ENCODE assay signal across 17 mouse cellular contexts in the genomic region with DNA sequence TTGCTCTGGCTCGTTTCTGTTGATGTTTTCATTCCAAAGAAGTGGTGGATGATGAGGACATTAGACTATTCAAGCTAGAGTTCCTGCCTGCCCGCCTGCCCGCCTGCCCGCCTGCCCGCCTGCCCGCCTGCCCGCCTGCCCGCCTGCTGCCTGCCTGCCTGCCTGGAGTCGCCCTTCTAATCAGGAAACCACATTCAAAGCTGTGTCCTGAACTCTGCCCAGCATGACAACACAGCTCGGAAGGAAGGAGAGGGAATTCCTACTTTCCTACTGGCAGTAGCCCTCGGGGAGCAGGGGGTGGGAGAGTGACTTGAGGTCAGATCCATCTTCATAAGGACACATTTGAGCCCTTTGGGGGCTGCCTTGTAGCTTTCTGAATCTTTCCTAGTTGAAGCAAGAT.
DNase-seq lines count a peak whose midpoint lies in the region; ATAC-seq and TF ChIP-seq lines count a peak whose summit lies in the region.
"Had no signal": no experiment of that assay in that cellular context is flagged by ENCODE, and none has a peak within 500 bp of the region (broad histone marks: within the 10 kb centered on the region; RNA-seq: fewer than 3 reads in every experiment).

No protein-coding gene starts in this region.

- TF ChIP-seq CTCF in kidney, adult 2 months (conservative IDR thresholded peaks at IDR 0.05; ENCODE audit: insufficient read depth, insufficient read length, low read depth, low read length) = no peak

- no peak overlapping the region for H3K9ac ChIP-seq in kidney, embryonic 14.5 days (ENCODE audit: low read depth, low read length)
- H3K9ac ChIP-seq in ES-E14 (ENCODE audit: insufficient read depth, low read depth, low read length, poor library complexity, severe bottlenecking) = no peak overlapping the region
- H3K9ac ChIP-seq: forebrain, embryonic 12.5 days; limb, embryonic 12.5 days; liver, embryonic 15.5 days had no signal

- H3K9me3 ChIP-seq in kidney, embryonic 14.5 days (ENCODE audit: control insufficient read depth, low read length) = no peaks in the 10 kb centered on the region
- H3K9me3 ChIP-seq in ES-E14 (ENCODE audit: control insufficient read depth, insufficient read depth, low read depth, low read length) = no peaks in the 10 kb centered on the region
- H3K9me3 ChIP-seq: forebrain, embryonic 12.5 days; liver, embryonic 15.5 days; midbrain, embryonic 10.5 days had no signal

- no peaks in the 10 kb centered on the region; the same call in 1 of the 2 replicates for H3K27me3 ChIP-seq in kidney, adult 2 months (replicated peaks; ENCODE audit: control insufficient read depth, insufficient read depth, low read length)
- H3K27me3 ChIP-seq in kidney, embryonic 14.5 days (ENCODE audit: control insufficient read depth, insufficient read depth, low read length) = no peaks in the 10 kb centered on the region
- H3K27me3 ChIP-seq: CH12.LX; forebrain, embryonic 12.5 days; limb, embryonic 12.5 days; Patski had no signal

- H3K4me2 ChIP-seq in kidney, embryonic 14.5 days (replicated peaks; ENCODE audit: low read depth, low read length) = no peak overlapping the region
- H3K4me2 ChIP-seq: forebrain, embryonic 12.5 days; limb, embryonic 12.5 days; liver, embryonic 15.5 days had no signal

- in situ Hi-C loops in ES-E14 (cut with MboI; ENCODE audit: low sequenced_read_pairs in 2 of 2, unreplicated experiment in 2 of 2) = no loop called here

- intact Hi-C loops in left cerebral cortex, postnatal 14 days (cut with DNase I) = no loop called here

- no peak overlapping the region for H3K4me3 ChIP-seq in kidney, adult 2 months (ENCODE audit: insufficient read depth, low read depth, low read length)
- no peak overlapping the region for H3K4me3 ChIP-seq in kidney, embryonic 14.5 days (ENCODE audit: low read length)
- H3K4me3 ChIP-seq in ES-E14 (ENCODE audit: insufficient read depth in 1 of 2, low read depth in 1 of 2, low read length in 2 of 2, poor library complexity in 1 of 2, severe bottlenecking in 1 of 2) = peak overlapping the region; percentile 5 to 26; a peak in 1 of 4 replicates
- H3K4me3 ChIP-seq: forebrain, embryonic 12.5 days; limb, embryonic 12.5 days; liver, embryonic 15.5 days; midbrain, embryonic 10.5 days had no signal

- TF ChIP-seq POLR2A in kidney, adult 2 months (IDR thresholded peaks at IDR 0.05; ENCODE audit: low read depth, low read length) = no peak

- no peak for ATAC-seq in kidney, embryonic 14.5 days (ENCODE audit: low FRiP score, low TSS enrichment)
- ATAC-seq: inflammation-experienced regulatory T-cells, adult 6 months; Patski had no signal

- H3K4me1 ChIP-seq in kidney, adult 2 months (ENCODE audit: control insufficient read depth, insufficient read depth, low read length) = no peaks in the 10 kb centered on the region
- H3K4me1 ChIP-seq in kidney, embryonic 14.5 days (ENCODE audit: control insufficient read depth, insufficient read depth, low read length) = peaks cover 4% of the 10 kb centered on the region; the same call in 1 of the 2 replicates
- no peaks in the 10 kb centered on the region; a peak in 1 of 4 replicates for H3K4me1 ChIP-seq in ES-E14 (ENCODE audit: control insufficient read depth in 2 of 2, insufficient read depth in 2 of 2, low read length in 2 of 2, poor library complexity in 1 of 2)
- H3K4me1 ChIP-seq: liver, embryonic 15.5 days had no signal

- peak; percentile 18 for DNase-seq in kidney, adult 2 months
- peak; percentile 83 for DNase-seq in 416B (ENCODE audit: low read depth)
- DNase-seq in ES-E14 (ENCODE audit: low read depth, low spot score) = no peak
- DNase-seq in lung, postnatal 14 days = peak; percentile 28
- DNase-seq in left cerebral cortex, postnatal 14 days (ENCODE audit: low spot score in 2 of 2) = no peak
- no peak for DNase-seq in thymus, postnatal 4 days
- DNase-seq: cerebellum, postnatal 14 days; heart, postnatal 36 days; thymus, adult 18-20 months had no signal

- H3K27ac ChIP-seq in kidney, adult 2 months (ENCODE audit: insufficient read depth, low read depth, low read length) = no peak overlapping the region
- no peak overlapping the region for H3K27ac ChIP-seq in kidney, embryonic 14.5 days (ENCODE audit: low read depth, low read length)
- H3K27ac ChIP-seq in ES-E14 (ENCODE audit: insufficient read depth, low read depth, low read length, poor library complexity, severe bottlenecking) = no peak overlapping the region
- H3K27ac ChIP-seq: forebrain, embryonic 12.5 days; liver, embryonic 15.5 days; midbrain, embryonic 10.5 days had no signal

- no peaks in the 10 kb centered on the region for H3K36me3 ChIP-seq in kidney, adult 2 months (ENCODE audit: control insufficient read depth, insufficient read depth, low read length)
- no peaks in the 10 kb centered on the region for H3K36me3 ChIP-seq in kidney, embryonic 14.5 days (ENCODE audit: control insufficient read depth, insufficient read depth, low read length)
- no peaks in the 10 kb centered on the region for H3K36me3 ChIP-seq in ES-E14 (ENCODE audit: control insufficient read depth, insufficient read depth, low read length, poor library complexity, severe bottlenecking)
- H3K36me3 ChIP-seq: forebrain, embryonic 12.5 days; limb, embryonic 12.5 days; liver, embryonic 15.5 days; midbrain, embryonic 10.5 days had no signal

- WGBS in kidney, adult 2 months = 65% methylated on average over 11 of the region's 11 CpGs
- WGBS in kidney, embryonic 14.5 days = 72% methylated on average over 11 of the region's 11 CpGs

TF ChIP-seq in ES-E14, 5 proteins besides CTCF, POLR2A, EP300 and RAD21:
- TF ChIP-seq MAFK (IDR thresholded peaks at IDR 0.05; ENCODE audit: insufficient read depth, low read depth, low read length) (no peak), HCFC1 (IDR thresholded peaks at IDR 0.05; ENCODE audit: borderline replicate concordance, insufficient read depth, low read length) (no peak), ZNF384 (IDR thresholded peaks at IDR 0.05; ENCODE audit: low read depth, low read length) (no peak), CHD2 (IDR thresholded peaks at IDR 0.05; ENCODE audit: low read depth, low read length) (no peak)
TF ChIP-seq in ES-E14: peak in this region for 0.

Comparison
In these comparisons a context has a peak if more than half of its experiments do, and no peak if none do; other contexts are left out.
1. DNase-seq: peak in kidney, adult 2 months (single experiment), 416B (single experiment) and lung, postnatal 14 days (single experiment); none in ES-E14 (single experiment), left cerebral cortex, postnatal 14 days (0 of 2) and thymus, postnatal 4 days (single experiment).
2. H3K4me3 ChIP-seq: peak in ES-E14 (2 of 2); none in kidney, adult 2 months (single experiment) and kidney, embryonic 14.5 days (single experiment).